Mouse (Mus musculus) stomach, embryonic 14.5 days (tissue): ENCODE measurements at regions not wholly inside any gene's neighbourhood (a gene's known extent, or its start where the extent isn't known, plus 50 kb on each side); places are given as distances from the start of the nearest gene placed in this dataset.
"Not testable (repeated sequence)": the region's sequence is repeated elsewhere in the genome, so short reads cannot be mapped to it uniquely, and the experiment has no call there.

Experiments
- ATAC-seq: fragments of 200-750 bp; cut with Nextera tagmentation; 2 replicates; pipeline ENCODE4 v1.8.0; 2017; ENCODE audit warnings: low read depth, moderate TSS enrichment; ENCODE audit not compliant: insufficient number of reproducible peaks, insufficient read depth, low FRiP score
- H3K27ac ChIP-seq: fragments of 300-500 bp; sonication (generic); 2 replicates; pipeline ENCODE4 v1.5.1; 2014; ENCODE audit warnings: mild to moderate bottlenecking, low read length, moderate library complexity, mixed read lengths
- H3K27me3 ChIP-seq: fragments of 300-500 bp; sonication (generic); 2 replicates; pipeline ENCODE4 v1.6.1; 2014; ENCODE audit warnings: low read length, control low read depth, mixed read lengths; ENCODE audit not compliant: control insufficient read depth, insufficient read depth
- H3K36me3 ChIP-seq: fragments of 300-500 bp; sonication (generic); 2 replicates; pipeline ENCODE4 v1.6.1; 2014; ENCODE audit warnings: mild to moderate bottlenecking, control low read depth, low read length, moderate library complexity, mixed read lengths; ENCODE audit not compliant: control insufficient read depth, insufficient read depth
- H3K4me1 ChIP-seq: fragments of 300-500 bp; sonication (generic); 2 replicates; pipeline ENCODE4 v1.6.1; 2014; ENCODE audit warnings: low read length, control low read depth, mixed read lengths; ENCODE audit not compliant: control insufficient read depth, insufficient read depth
- H3K4me2 ChIP-seq: fragments of 300-500 bp; sonication (generic); replicated peaks from 2 replicates; pipeline ENCODE4 v1.6.1; 2014; ENCODE audit warnings: low read depth, low read length, control low read depth
- H3K4me3 ChIP-seq: fragments of 300-500 bp; sonication (generic); 2 replicates; pipeline ENCODE4 v1.5.1; 2014; ENCODE audit warnings: low read depth, low read length, control low read depth
- H3K9ac ChIP-seq: fragments of 300-500 bp; sonication (generic); replicated peaks from 2 replicates; pipeline ENCODE4 v1.6.1; 2014; ENCODE audit warnings: low read depth, mild to moderate bottlenecking, control low read depth, low read length, moderate library complexity, mixed read lengths
- H3K9me3 ChIP-seq: fragments of 300-500 bp; sonication (generic); 2 replicates; pipeline ENCODE4 v1.6.1; 2016; ENCODE audit warnings: low read depth, low read length, control low read depth; ENCODE audit not compliant: control insufficient read depth
- WGBS: fragments of 180-500 bp; shearing (Covaris S2); extraction: QIAGEN DNeasy Blood & Tissue Kit; methylation state at CpG from one replicate; pipeline ENCODE4 v1.1.7; 2014; 5-methylcytosine and 5-hydroxymethylcytosine counted together

GRCm38 (mm10) chr1:16904690-16905089 lies 811.6 kb upstream of the 4930444P10Rik start:
- Histone ChIP-seq H3K36me3 (no peaks in the 10 kb centered on the region), H3K4me2 (no peak overlapping the region)
- ATAC-seq: no peak

GRCm38 (mm10) chr1:16868383-16868782 lies 775.3 kb upstream of the 4930444P10Rik start:
- H3K27ac ChIP-seq, H3K27me3 ChIP-seq, H3K4me3 ChIP-seq, H3K36me3 ChIP-seq, H3K4me1 ChIP-seq, H3K9me3 ChIP-seq, ATAC-seq, H3K9ac ChIP-seq, H3K4me2 ChIP-seq: not testable (repeated sequence)
- WGBS: 79% methylated on average over 3 of the region's 3 CpGs

More at GRCm38 (mm10) chr1:16904690-16905089, 811.6 kb upstream of the 4930444P10Rik start:
- H3K9me3 ChIP-seq: no peaks in the 10 kb centered on the region
- no peak overlapping the region for H3K9ac ChIP-seq
- no peaks in the 10 kb centered on the region for H3K4me1 ChIP-seq
- H3K27me3 ChIP-seq: no peaks in the 10 kb centered on the region
- no peak overlapping the region for H3K4me3 ChIP-seq
- H3K27ac ChIP-seq: no peak overlapping the region

GRCm38 (mm10) chr1:16867086-16867835 lies 774.1 kb upstream of the 4930444P10Rik start:
- 78% methylated on average over 6 of the region's 6 CpGs for WGBS
- H3K27me3 ChIP-seq, H3K9ac ChIP-seq, H3K27ac ChIP-seq, H3K4me3 ChIP-seq, H3K9me3 ChIP-seq, H3K4me1 ChIP-seq, ATAC-seq, H3K36me3 ChIP-seq, H3K4me2 ChIP-seq: not testable (repeated sequence)

GRCm38 (mm10) chr1:16837111-16837510 lies 744.0 kb upstream of the 4930444P10Rik start:
- Histone ChIP-seq H3K9me3 (no peaks in the 10 kb centered on the region), H3K4me2 (no peak overlapping the region), H3K27me3 (no peaks in the 10 kb centered on the region), H3K4me3 (no peak overlapping the region), H3K27ac (no peak overlapping the region), H3K4me1 (no peaks in the 10 kb centered on the region), H3K9ac (no peak overlapping the region), H3K36me3 (no peaks in the 10 kb centered on the region)
- ATAC-seq: no peak

- H3K27ac ChIP-seq, H3K9me3 ChIP-seq, H3K4me2 ChIP-seq, H3K36me3 ChIP-seq, H3K4me3 ChIP-seq, H3K9ac ChIP-seq, ATAC-seq, H3K27me3 ChIP-seq, H3K4me1 ChIP-seq: not testable (repeated sequence)
- 72% methylated on average over 4 of the region's 4 CpGs for WGBS
Measured at GRCm38 (mm10) chr1:16824709-16825108, 731.6 kb upstream of the 4930444P10Rik start.

GRCm38 (mm10) chr1:16824057-16824456 lies 730.9 kb upstream of the 4930444P10Rik start:
- Histone ChIP-seq H3K27me3 (no peaks in the 10 kb centered on the region), H3K4me3 (no peak overlapping the region), H3K4me2 (no peak overlapping the region), H3K27ac (no peak overlapping the region), H3K9me3 (no peaks in the 10 kb centered on the region), H3K9ac (no peak overlapping the region), H3K36me3 (no peaks in the 10 kb centered on the region), H3K4me1 (no peaks in the 10 kb centered on the region)
- ATAC-seq: no peak
- 77% methylated on average over 3 of the region's 3 CpGs for WGBS

- no peak overlapping the region for H3K4me3 ChIP-seq
- no peak overlapping the region for H3K9ac ChIP-seq
- no peaks in the 10 kb centered on the region for H3K4me1 ChIP-seq
- H3K4me2 ChIP-seq: no peak overlapping the region
- 42% methylated on average over 2 of the region's 2 CpGs for WGBS
- no peak for ATAC-seq
- no peaks in the 10 kb centered on the region for H3K36me3 ChIP-seq
- no peaks in the 10 kb centered on the region for H3K27me3 ChIP-seq
- no peaks in the 10 kb centered on the region for H3K9me3 ChIP-seq
- no peak overlapping the region for H3K27ac ChIP-seq
Measured at GRCm38 (mm10) chr1:16821186-16821585, 728.1 kb upstream of the 4930444P10Rik start.

- H3K27me3 ChIP-seq: no peaks in the 10 kb centered on the region
- no peak overlapping the region for H3K4me3 ChIP-seq
- no peak overlapping the region for H3K27ac ChIP-seq
- 91% methylated on average over 7 of the region's 7 CpGs for WGBS
- H3K9ac ChIP-seq: no peak overlapping the region
- H3K4me2 ChIP-seq: no peak overlapping the region
- H3K4me1 ChIP-seq: no peaks in the 10 kb centered on the region
- no peaks in the 10 kb centered on the region for H3K9me3 ChIP-seq
- H3K36me3 ChIP-seq: no peaks in the 10 kb centered on the region
- no peak for ATAC-seq
Measured at GRCm38 (mm10) chr1:16816572-16816971, 723.4 kb upstream of the 4930444P10Rik start.

- H3K27ac ChIP-seq: no peak overlapping the region
- no peak for ATAC-seq
- H3K27me3 ChIP-seq: no peaks in the 10 kb centered on the region
- no peaks in the 10 kb centered on the region for H3K4me1 ChIP-seq
- H3K9me3 ChIP-seq: no peaks in the 10 kb centered on the region
- no peak overlapping the region for H3K4me3 ChIP-seq
- no peak overlapping the region for H3K9ac ChIP-seq
- no peaks in the 10 kb centered on the region for H3K36me3 ChIP-seq
- no peak overlapping the region for H3K4me2 ChIP-seq
Measured at GRCm38 (mm10) chr1:16815731-16816130, 722.6 kb upstream of the 4930444P10Rik start.
